Mouse (Mus musculus): ENCODE measurements around the gene Arhgef11. TPM values are rescaled to one million over a fixed set of nuclear protein-coding genes. Genes with fewer than 3 reads are reported as not detected.

Gene Arhgef11
- polyA plus RNA-seq, 1 experiment from 2014 or later = 15.1 TPM

- Histone ChIP-seq H3K4me3 (no peak overlapping the region), H3K9ac (no peak overlapping the region), H3K4me1 (replicated peaks) (peaks cover 50% of the 10 kb centered on the region), H3K9me3 (replicated peaks) (no peaks in the 10 kb centered on the region), H3K27me3 (replicated peaks) (peaks cover 23% of the 10 kb centered on the region), H3K27ac (ENCODE audit: poor library complexity, severe bottlenecking) (no peak overlapping the region), H3K36me3 (peaks cover 17% of the 10 kb centered on the region), H3K4me2 (no peak overlapping the region)
- ATAC-seq (ENCODE audit: insufficient number of reproducible peaks, low FRiP score) = no peak
- WGBS = 64% methylated on average over 20 of the region's 20 CpGs
Observed at GRCm38 (mm10) chr3:87761408-87762375, 144.3 kb downstream of the Arhgef11 start.

- H3K27me3 ChIP-seq (replicated peaks) = peaks cover 24% of the 10 kb centered on the region
- H3K27ac ChIP-seq (ENCODE audit: poor library complexity, severe bottlenecking) = peak overlapping the region; percentile 87
- H3K9ac ChIP-seq = no peak overlapping the region
Observed at GRCm38 (mm10) chr3:87763202-87763601, 145.8 kb downstream of the Arhgef11 start.

GRCm38 (mm10) chr3:87763683-87764289 lies 146.4 kb downstream of the Arhgef11 start:
- Histone ChIP-seq H3K9me3 (replicated peaks) (no peaks in the 10 kb centered on the region), H3K27ac (ENCODE audit: poor library complexity, severe bottlenecking) (peak overlapping the region; percentile 87), H3K4me1 (replicated peaks) (peaks cover 61% of the 10 kb centered on the region), H3K4me3 (peak overlapping the region; percentile 19), H3K4me2 (peak overlapping the region; percentile 60), H3K36me3 (0 out of 2 replicates have a peak, but pooled peaks cover 6% of the 10 kb centered on the region), H3K9ac (peak overlapping the region; percentile 48), H3K27me3 (replicated peaks) (peaks cover 26% of the 10 kb centered on the region)
- WGBS = 17% methylated on average over 15 of the region's 15 CpGs
- ATAC-seq (ENCODE audit: insufficient number of reproducible peaks, low FRiP score) = peak; percentile 58

More at GRCm38 (mm10) chr3:87763202-87763601, 145.8 kb downstream of the Arhgef11 start:
- Histone ChIP-seq H3K36me3 (0 out of 2 replicates have a peak, but pooled peaks cover 8% of the 10 kb centered on the region), H3K9me3 (replicated peaks) (no peaks in the 10 kb centered on the region), H3K4me2 (peak overlapping the region; percentile 60), H3K4me1 (replicated peaks) (peaks cover 61% of the 10 kb centered on the region), H3K4me3 (no peak overlapping the region; the same call in 1 of the 2 replicates)
- ATAC-seq (ENCODE audit: insufficient number of reproducible peaks, low FRiP score) = no peak
- WGBS = 37% methylated on average over 4 of the region's 4 CpGs

- Histone ChIP-seq H3K36me3 (no peaks in the 10 kb centered on the region), H3K4me3 (peak overlapping the region; percentile 19; the same call in 1 of the 2 replicates), H3K27me3 (replicated peaks) (peaks cover 27% of the 10 kb centered on the region), H3K9me3 (replicated peaks) (no peaks in the 10 kb centered on the region), H3K27ac (ENCODE audit: poor library complexity, severe bottlenecking) (peak overlapping the region; percentile 87), H3K4me2 (peak overlapping the region; percentile 60), H3K4me1 (replicated peaks) (peaks cover 61% of the 10 kb centered on the region), H3K9ac (no peak overlapping the region)
- ATAC-seq (ENCODE audit: insufficient number of reproducible peaks, low FRiP score) = no peak
- 18% methylated on average over 10 of the region's 10 CpGs for WGBS
Observed at GRCm38 (mm10) chr3:87764506-87764905, 147.1 kb downstream of the Arhgef11 start.

GRCm38 (mm10) chr3:87765091-87765490 lies 147.7 kb downstream of the Arhgef11 start:
- 17% methylated on average over 10 of the region's 10 CpGs for WGBS
- peaks cover 61% of the 10 kb centered on the region for H3K4me1 ChIP-seq (replicated peaks)
- peaks cover 32% of the 10 kb centered on the region for H3K27me3 ChIP-seq (replicated peaks)
- no peak overlapping the region for H3K9ac ChIP-seq
- no peaks in the 10 kb centered on the region for H3K9me3 ChIP-seq (replicated peaks)
- peak; percentile 67 for ATAC-seq (ENCODE audit: insufficient number of reproducible peaks, low FRiP score)
- H3K4me3 ChIP-seq = peak overlapping the region; percentile 19; the same call in 1 of the 2 replicates
- peak overlapping the region; percentile 87 for H3K27ac ChIP-seq (ENCODE audit: poor library complexity, severe bottlenecking)
- peak overlapping the region; percentile 60 for H3K4me2 ChIP-seq
- H3K36me3 ChIP-seq = no peaks in the 10 kb centered on the region

GRCm38 (mm10) chr3:87765631-87766283 lies 148.4 kb downstream of the Arhgef11 start:
- peaks cover 61% of the 10 kb centered on the region for H3K4me1 ChIP-seq (replicated peaks)
- H3K4me2 ChIP-seq = peak overlapping the region; percentile 60
- H3K9ac ChIP-seq = no peak overlapping the region

GRCm38 (mm10) chr3:87766284-87766667 lies 148.9 kb downstream of the Arhgef11 start:
- peaks cover 36% of the 10 kb centered on the region for H3K27me3 ChIP-seq (replicated peaks)
- H3K4me1 ChIP-seq (replicated peaks) = peaks cover 61% of the 10 kb centered on the region
- H3K4me3 ChIP-seq = no peak overlapping the region
- no peaks in the 10 kb centered on the region for H3K36me3 ChIP-seq
- H3K27ac ChIP-seq (ENCODE audit: poor library complexity, severe bottlenecking) = peak overlapping the region; percentile 87; the same call in 1 of the 2 replicates
- no peaks in the 10 kb centered on the region for H3K9me3 ChIP-seq (replicated peaks)
- H3K9ac ChIP-seq = no peak overlapping the region
- ATAC-seq (ENCODE audit: insufficient number of reproducible peaks, low FRiP score) = no peak
- peak overlapping the region; percentile 60; the same call in 1 of the 2 replicates for H3K4me2 ChIP-seq
- 76% methylated on average over 3 of the region's 3 CpGs for WGBS

More at GRCm38 (mm10) chr3:87765631-87766283, 148.4 kb downstream of the Arhgef11 start:
- ATAC-seq (ENCODE audit: insufficient number of reproducible peaks, low FRiP score) = no peak
- H3K27me3 ChIP-seq (replicated peaks) = peaks cover 32% of the 10 kb centered on the region
- 58% methylated on average over 5 of the region's 5 CpGs for WGBS
- H3K27ac ChIP-seq (ENCODE audit: poor library complexity, severe bottlenecking) = peak overlapping the region; percentile 87
- H3K9me3 ChIP-seq (replicated peaks) = no peaks in the 10 kb centered on the region
- no peaks in the 10 kb centered on the region for H3K36me3 ChIP-seq
- no peak overlapping the region for H3K4me3 ChIP-seq

- Histone ChIP-seq H3K27ac (ENCODE audit: poor library complexity, severe bottlenecking) (peak overlapping the region; percentile 60; the same call in 1 of the 2 replicates), H3K4me3 (peak overlapping the region; percentile 56), H3K9me3 (replicated peaks) (no peaks in the 10 kb centered on the region), H3K36me3 (no peaks in the 10 kb centered on the region), H3K9ac (peak overlapping the region; percentile 80), H3K4me1 (replicated peaks) (peaks cover 47% of the 10 kb centered on the region), H3K4me2 (peak overlapping the region; percentile 70), H3K27me3 (replicated peaks) (peaks cover 50% of the 10 kb centered on the region)
- WGBS = 65% methylated on average over 8 of the region's 8 CpGs
- ATAC-seq (ENCODE audit: insufficient number of reproducible peaks, low FRiP score) = no peak
Observed at GRCm38 (mm10) chr3:87767764-87768163, 150.4 kb downstream of the Arhgef11 start.

GRCm38 (mm10) chr3:87768431-87768830 lies 151.1 kb downstream of the Arhgef11 start:
- H3K9ac ChIP-seq = peak overlapping the region; percentile 80
- peak overlapping the region; percentile 70 for H3K4me2 ChIP-seq
- peak overlapping the region; percentile 60 for H3K27ac ChIP-seq (ENCODE audit: poor library complexity, severe bottlenecking)
- peaks cover 56% of the 10 kb centered on the region for H3K27me3 ChIP-seq (replicated peaks)
- no peaks in the 10 kb centered on the region for H3K36me3 ChIP-seq
- peak overlapping the region; percentile 56 for H3K4me3 ChIP-seq
- H3K4me1 ChIP-seq (replicated peaks) = peaks cover 40% of the 10 kb centered on the region
- WGBS = 25% methylated on average over 6 of the region's 6 CpGs
- no peaks in the 10 kb centered on the region for H3K9me3 ChIP-seq (replicated peaks)
- ATAC-seq (ENCODE audit: insufficient number of reproducible peaks, low FRiP score) = no peak

GRCm38 (mm10) chr3:87768844-87769243 lies 151.5 kb downstream of the Arhgef11 start:
- Histone ChIP-seq H3K4me1 (replicated peaks) (peaks cover 36% of the 10 kb centered on the region), H3K4me3 (peak overlapping the region; percentile 56), H3K9ac (peak overlapping the region; percentile 80), H3K4me2 (peak overlapping the region; percentile 70), H3K36me3 (no peaks in the 10 kb centered on the region), H3K9me3 (replicated peaks) (no peaks in the 10 kb centered on the region), H3K27ac (ENCODE audit: poor library complexity, severe bottlenecking) (peak overlapping the region; percentile 60), H3K27me3 (replicated peaks) (peaks cover 60% of the 10 kb centered on the region)
- ATAC-seq (ENCODE audit: insufficient number of reproducible peaks, low FRiP score) = peak; percentile 78
- WGBS = under 1% methylated on average over 36 of the region's 37 CpGs

All from heart, embryonic 12.5 days (tissue).